Mouse (Mus musculus) c-Kit-negative CD71-positive TER-119-positive erythroid progenitor cells, embryonic 14.5 days (primary cell): ENCODE data around the gene Anxa10.

Experiments used
- DNase-seq: peaks from one replicate; pipeline ENCODE4 v3.0.0-alpha.2; 2013; ENCODE audit warnings: low read depth, low spot score

Gene Anxa10

DNA sequence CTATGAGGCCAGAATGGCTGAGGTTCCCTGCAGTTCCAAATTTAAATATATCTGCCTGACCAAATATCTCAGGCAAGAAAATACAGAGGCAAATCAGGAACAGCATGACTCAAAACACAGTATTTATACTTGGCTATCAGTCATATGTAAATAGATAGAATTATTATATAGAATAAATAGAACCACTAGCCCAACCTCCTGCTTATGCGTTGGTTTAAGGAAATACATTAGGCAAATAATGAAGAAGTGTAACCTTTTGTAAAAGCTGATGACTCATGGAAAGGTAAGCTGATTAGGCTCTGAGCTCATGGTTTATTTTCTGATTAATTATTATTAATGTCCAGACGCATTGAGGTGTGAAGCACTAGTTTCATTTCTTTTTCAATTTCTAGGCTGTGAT lies at the start of gene Anxa10:
Gene Anxa10 (minus strand): TSS at position 53 of the 400 bp plus-strand sequence.
- DNase-seq = no peak

- DNase-seq = no peak
Observed at GRCm38 (mm10) chr8:62132662-62133366, 9.9 kb upstream of the Anxa10 start.

DNA sequence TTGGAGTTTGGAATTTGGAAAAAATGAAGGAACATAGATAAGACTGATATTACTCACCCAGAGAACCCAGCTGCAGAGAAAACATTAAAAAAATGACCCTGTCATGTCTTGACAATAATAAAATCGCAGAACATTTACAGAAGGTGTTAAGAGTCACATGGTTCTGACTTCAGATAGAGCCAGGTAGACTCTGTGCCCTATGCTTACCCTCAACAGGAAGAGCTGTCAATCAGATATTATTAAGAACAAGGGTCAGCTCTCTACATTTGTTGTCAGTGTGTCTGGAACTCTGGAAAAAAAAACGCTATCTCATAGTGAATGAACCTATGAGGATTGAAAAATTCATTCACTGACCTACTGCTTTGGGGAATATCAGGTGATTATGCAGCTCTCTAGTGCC lies 25.7 kb downstream of the Anxa10 start:
- no peak for DNase-seq

GRCm38 (mm10) chr8:62081804-62082203 lies 41.1 kb downstream of the Anxa10 start:
- no peak for DNase-seq

DNA sequence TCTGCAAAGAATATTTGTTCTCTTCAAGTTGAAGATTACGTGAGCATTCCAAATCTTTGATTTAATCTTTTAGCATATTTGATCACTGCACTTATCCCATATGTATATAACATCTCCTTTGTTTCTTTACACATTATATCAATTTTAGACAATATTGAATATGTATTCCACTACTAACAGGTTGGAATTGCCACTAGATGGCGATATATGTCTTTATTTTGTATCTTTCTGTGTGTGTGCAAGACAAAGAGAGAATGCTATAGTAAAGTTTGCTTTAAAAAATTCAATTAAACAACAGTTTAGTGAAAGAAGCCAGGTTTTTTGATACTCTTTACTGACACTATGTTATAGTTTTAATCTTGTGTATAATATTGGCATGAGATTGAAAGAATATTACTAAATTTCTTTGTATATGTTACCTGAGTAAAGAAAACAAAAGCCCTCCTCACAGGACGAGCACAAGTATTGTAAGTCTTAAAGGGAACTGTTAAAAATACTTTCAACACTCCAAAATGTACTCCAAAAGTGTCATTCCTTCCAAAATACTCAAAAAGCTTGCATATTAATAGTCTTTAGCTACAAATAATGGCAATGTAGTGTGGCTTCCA lies 42.7 kb downstream of the Anxa10 start:
- DNase-seq = no peak

GRCm38 (mm10) chr8:62068305-62068704 lies 54.6 kb downstream of the Anxa10 start:
- no peak for DNase-seq

GRCm38 (mm10) chr8:62060357-62060756 lies 62.6 kb downstream of the Anxa10 start:
- DNase-seq = no peak

DNA sequence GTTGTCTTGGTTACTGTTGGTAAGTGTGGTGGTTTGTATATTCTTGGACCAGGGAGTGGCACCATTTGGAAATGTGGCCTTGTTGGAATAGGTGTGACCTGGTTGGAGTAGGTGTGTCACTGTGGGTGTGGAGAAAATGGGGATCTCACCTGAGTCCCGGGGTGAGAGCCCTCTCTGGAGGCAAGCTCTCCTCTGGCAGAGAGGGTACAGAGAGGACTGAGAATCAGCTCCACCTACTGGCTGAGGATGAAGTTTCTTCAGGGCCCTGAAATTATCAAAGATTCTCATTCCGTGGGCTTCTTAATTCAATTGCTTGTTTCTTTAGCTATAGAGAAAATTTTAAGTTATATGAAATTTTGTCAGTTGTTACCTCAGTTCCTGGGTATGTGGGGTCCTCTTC lies 76.1 kb downstream of the Anxa10 start:
- DNase-seq = no peak

GRCm38 (mm10) chr8:62034351-62034750 lies 88.6 kb downstream of the Anxa10 start:
- DNase-seq = no peak

- no peak for DNase-seq
Observed at GRCm38 (mm10) chr8:62014582-62014981, 108.4 kb downstream of the Anxa10 start.

GRCm38 (mm10) chr8:62014166-62014565 lies 108.8 kb downstream of the Anxa10 start:
- DNase-seq = no peak
